Mouse (Mus musculus): ENCODE data around the gene 4931409K22Rik. TPM values are rescaled to one million over a fixed set of nuclear protein-coding genes. Genes with fewer than 3 reads are reported as not detected.

Gene 4931409K22Rik
- 0.10 and 0.14 TPM in 2 replicates for polyA plus RNA-seq (2012; rRNA removed)

GRCm38 (mm10) chr5:24556709-24557108 is at the start of gene 4931409K22Rik:
TSS of gene 4931409K22Rik (minus strand) at chr5:24556809.
- H3K27me3 ChIP-seq (replicated peaks; ENCODE audit: control insufficient read depth, insufficient read depth, low read length) = no peaks in the 10 kb centered on the region
- DNase-seq = no peak
- TF ChIP-seq POLR2A (IDR thresholded peaks at IDR 0.05; ENCODE audit: low read depth, low read length) (no peak), CTCF (conservative IDR thresholded peaks at IDR 0.05; ENCODE audit: insufficient read depth, insufficient read length, low read depth, low read length) (no peak)
- H3K4me1 ChIP-seq (ENCODE audit: control insufficient read depth, insufficient read depth, low read length) = no peaks in the 10 kb centered on the region
- no peak within 1 kb of the TSS for H3K4me3 ChIP-seq (ENCODE audit: insufficient read depth, low read depth, low read length)
- H3K36me3 ChIP-seq (ENCODE audit: control insufficient read depth, insufficient read depth, low read length) = no peaks in the 10 kb centered on the region
- 75% methylated on average over 2 of the region's 2 CpGs for WGBS
- H3K27ac ChIP-seq (ENCODE audit: insufficient read depth, low read depth, low read length) = no peak within 1 kb of the TSS

GRCm38 (mm10) chr5:24605980-24606665 is 49.5 kb upstream of the 4931409K22Rik start:
- Histone ChIP-seq H3K27ac (ENCODE audit: insufficient read depth, low read depth, low read length) (peak overlapping the region; percentile 72), H3K27me3 (replicated peaks; ENCODE audit: control insufficient read depth, insufficient read depth, low read length) (no peaks in the 10 kb centered on the region), H3K4me3 (ENCODE audit: insufficient read depth, low read depth, low read length) (no peak overlapping the region), H3K36me3 (ENCODE audit: control insufficient read depth, insufficient read depth, low read length) (no peaks in the 10 kb centered on the region), H3K4me1 (ENCODE audit: control insufficient read depth, insufficient read depth, low read length) (peaks cover 10% of the 10 kb centered on the region)
- DNase-seq = no peak
- 72% methylated on average over 14 of the region's 14 CpGs for WGBS
- no peak for TF ChIP-seq CTCF (conservative IDR thresholded peaks at IDR 0.05; ENCODE audit: insufficient read depth, insufficient read length, low read depth, low read length)

- peaks cover 10% of the 10 kb centered on the region for H3K4me1 ChIP-seq (ENCODE audit: control insufficient read depth, insufficient read depth, low read length)
- H3K4me3 ChIP-seq (ENCODE audit: insufficient read depth, low read depth, low read length) = peak overlapping the region; percentile 66
- DNase-seq = no peak
- no peaks in the 10 kb centered on the region for H3K36me3 ChIP-seq (ENCODE audit: control insufficient read depth, insufficient read depth, low read length)
- peak overlapping the region; percentile 72 for H3K27ac ChIP-seq (ENCODE audit: insufficient read depth, low read depth, low read length)
- no peak for TF ChIP-seq CTCF (conservative IDR thresholded peaks at IDR 0.05; ENCODE audit: insufficient read depth, insufficient read length, low read depth, low read length)
- no peak for TF ChIP-seq POLR2A (IDR thresholded peaks at IDR 0.05; ENCODE audit: low read depth, low read length)
- WGBS = 31% methylated on average over 6 of the region's 6 CpGs
- no peaks in the 10 kb centered on the region for H3K27me3 ChIP-seq (replicated peaks; ENCODE audit: control insufficient read depth, insufficient read depth, low read length)
Observed at GRCm38 (mm10) chr5:24605321-24605979, 48.8 kb upstream of the 4931409K22Rik start.

GRCm38 (mm10) chr5:24604656-24605100 is 48.1 kb upstream of the 4931409K22Rik start:
- peaks cover 10% of the 10 kb centered on the region for H3K4me1 ChIP-seq (ENCODE audit: control insufficient read depth, insufficient read depth, low read length)
- DNase-seq = peak; percentile 94
- H3K4me3 ChIP-seq (ENCODE audit: insufficient read depth, low read depth, low read length) = peak overlapping the region; percentile 66
- no peaks in the 10 kb centered on the region for H3K36me3 ChIP-seq (ENCODE audit: control insufficient read depth, insufficient read depth, low read length)
- H3K27ac ChIP-seq (ENCODE audit: insufficient read depth, low read depth, low read length) = peak overlapping the region; percentile 72
- H3K27me3 ChIP-seq (replicated peaks; ENCODE audit: control insufficient read depth, insufficient read depth, low read length) = no peaks in the 10 kb centered on the region
- under 1% methylated on average over 46 of the region's 46 CpGs for whole genome bisulfite sequencing
- no peak for TF ChIP-seq POLR2A (IDR thresholded peaks at IDR 0.05; ENCODE audit: low read depth, low read length)
- peak; percentile 35; the same call in 1 of the 2 replicates for TF ChIP-seq CTCF (conservative IDR thresholded peaks at IDR 0.05; ENCODE audit: insufficient read depth, insufficient read length, low read depth, low read length)

- Histone ChIP-seq H3K27ac (ENCODE audit: insufficient read depth, low read depth, low read length) (peak overlapping the region; percentile 67), H3K27me3 (replicated peaks; ENCODE audit: control insufficient read depth, insufficient read depth, low read length) (no peaks in the 10 kb centered on the region), H3K36me3 (ENCODE audit: control insufficient read depth, insufficient read depth, low read length) (no peaks in the 10 kb centered on the region), H3K4me3 (ENCODE audit: insufficient read depth, low read depth, low read length) (peak overlapping the region; percentile 66), H3K4me1 (ENCODE audit: control insufficient read depth, insufficient read depth, low read length) (peaks cover 10% of the 10 kb centered on the region)
- 22% methylated on average over 12 of the region's 12 CpGs for WGBS
- no peak for TF ChIP-seq CTCF (conservative IDR thresholded peaks at IDR 0.05; ENCODE audit: insufficient read depth, insufficient read length, low read depth, low read length)
- no peak for DNase-seq
Observed at GRCm38 (mm10) chr5:24604080-24604655, 47.6 kb upstream of the 4931409K22Rik start.

GRCm38 (mm10) chr5:24603431-24604010 is 46.9 kb upstream of the 4931409K22Rik start:
- Histone ChIP-seq H3K27me3 (replicated peaks; ENCODE audit: control insufficient read depth, insufficient read depth, low read length) (no peaks in the 10 kb centered on the region), H3K27ac (ENCODE audit: insufficient read depth, low read depth, low read length) (peak overlapping the region; percentile 67), H3K4me3 (ENCODE audit: insufficient read depth, low read depth, low read length) (no peak overlapping the region), H3K4me1 (ENCODE audit: control insufficient read depth, insufficient read depth, low read length) (peaks cover 10% of the 10 kb centered on the region), H3K36me3 (ENCODE audit: control insufficient read depth, insufficient read depth, low read length) (no peaks in the 10 kb centered on the region)
- 55% methylated on average over 8 of the region's 8 CpGs for WGBS
- TF ChIP-seq POLR2A (IDR thresholded peaks at IDR 0.05; ENCODE audit: low read depth, low read length) = no peak
- no peak for TF ChIP-seq CTCF (conservative IDR thresholded peaks at IDR 0.05; ENCODE audit: insufficient read depth, insufficient read length, low read depth, low read length)
- no peak for DNase-seq
